Mouse (Mus musculus) CH12.LX (cell line): Measurements from ENCODE around the gene Nlrp9b. TPM values are rescaled to one million over a fixed set of nuclear protein-coding genes. Genes with fewer than 3 reads are reported as not detected.
"Not testable (repeated sequence)": the region's sequence is repeated elsewhere in the genome, so short reads cannot be mapped to it uniquely, and the experiment has no call there.

ENCODE experiments used
- DNase-seq: peaks from one replicate; pipeline ENCODE4 v3.0.0-alpha.2; 2013; ENCODE audit errors: extremely low read depth
- H3K27ac ChIP-seq: 2 replicates; pipeline ENCODE4 v1.5.1; 2012; ENCODE audit warnings: low read depth, mild to moderate bottlenecking, control low read depth, moderate library complexity; ENCODE audit not compliant: insufficient read depth
- H3K27me3 ChIP-seq: replicated peaks from 2 replicates; pipeline ENCODE3; 2012; ENCODE audit warnings: inconsistent platforms
- H3K36me3 ChIP-seq, 2 experiments: replicated peaks in 1 of 2; 2 replicates each; pipeline versions ENCODE3 to v1.6.1; 2012; ENCODE audit warnings: inconsistent platforms in 1 of 2, low read length in 1 of 2, mild to moderate bottlenecking in 1 of 2, mixed read lengths in 1 of 2, moderate library complexity in 1 of 2; ENCODE audit not compliant: control insufficient read depth in 1 of 2, insufficient read depth in 1 of 2
- H3K4me1 ChIP-seq, 2 experiments: 2 replicates each; pipeline ENCODE4 v1.6.1; 2012; ENCODE audit warnings: inconsistent platforms in 1 of 2, moderate library complexity in 1 of 2; ENCODE audit not compliant: insufficient read depth in 2 of 2, control insufficient read depth in 1 of 2
- H3K4me2 ChIP-seq: 2 replicates; pipeline ENCODE4 v1.6.1; 2012; ENCODE audit warnings: low read depth, mild to moderate bottlenecking, control low read depth; ENCODE audit not compliant: poor library complexity, insufficient read depth, severe bottlenecking
- H3K4me3 ChIP-seq, 3 experiments: fragments of 150-350 bp in 1 of 3; sonication (generic) in 1 of 3; replicated peaks in 1 of 3; 2 replicates each; pipeline versions ENCODE3 to v1.5.1; 2011 to 2012; ENCODE audit warnings: low read depth in 2 of 3, low read length in 2 of 3, mild to moderate bottlenecking in 2 of 3, moderate library complexity in 2 of 3, control low read depth in 1 of 3, improper control_type of control experiment in 1 of 3, inconsistent platforms in 1 of 3, mixed read lengths in 1 of 3; ENCODE audit not compliant: poor library complexity in 1 of 3
- H3K79me2 ChIP-seq: replicated peaks from 2 replicates; pipeline ENCODE4 v1.6.1; 2012; ENCODE audit warnings: mild to moderate bottlenecking, moderate library complexity; ENCODE audit not compliant: control insufficient read depth, poor library complexity, insufficient read depth, severe bottlenecking; ENCODE audit errors: extremely low read depth
- H3K9ac ChIP-seq: 2 replicates; pipeline ENCODE4 v1.6.1; 2012; ENCODE audit warnings: low read depth, mild to moderate bottlenecking, control low read depth, moderate library complexity; ENCODE audit not compliant: insufficient read depth
- H3K9me3 ChIP-seq: replicated peaks from 2 replicates; pipeline ENCODE3; 2012; ENCODE audit warnings: low read length, inconsistent platforms, mixed read lengths
- BHLHE40 ChIP-seq: IDR thresholded peaks from 2 replicates; pipeline ENCODE4 v1.6.1; 2011; ENCODE audit warnings: mild to moderate bottlenecking, low read depth, low read length, improper control_type of control experiment
- CHD2 ChIP-seq: IDR thresholded peaks from 2 replicates; pipeline ENCODE4 v1.6.1; 2011; ENCODE audit warnings: low read length, improper control_type of control experiment
- CTCF ChIP-seq, 2 experiments: IDR thresholded peaks in 1 of 2; conservative IDR thresholded peaks in 1 of 2; 2 replicates each; pipeline ENCODE4 v1.5.1; 2011 to 2012; ENCODE audit warnings: low read depth in 2 of 2, low read length in 2 of 2, improper control_type of control experiment in 1 of 2, inconsistent platforms in 1 of 2, mild to moderate bottlenecking in 1 of 2, moderate library complexity in 1 of 2
- ETS1 ChIP-seq: conservative IDR thresholded peaks from 2 replicates; pipeline ENCODE4 v1.6.1; 2012; ENCODE audit warnings: low read depth, mild to moderate bottlenecking, inconsistent platforms, low read length, improper control_type of control experiment, moderate library complexity
- GABPA ChIP-seq: IDR thresholded peaks from 2 replicates; pipeline ENCODE4 v1.6.1; 2012; ENCODE audit warnings: low read depth, low read length, improper control_type of control experiment, inconsistent platforms; ENCODE audit not compliant: insufficient replicate concordance
- IRF4 ChIP-seq: IDR thresholded peaks from 2 replicates; pipeline ENCODE4 v1.6.1; 2014; ENCODE audit warnings: low read depth, mild to moderate bottlenecking, inconsistent platforms, low read length, improper control_type of control experiment
- JUN ChIP-seq: IDR thresholded peaks from 2 replicates; pipeline ENCODE4 v1.6.1; 2011; ENCODE audit warnings: low read depth, mild to moderate bottlenecking, low read length, improper control_type of control experiment, moderate library complexity; ENCODE audit not compliant: insufficient read depth
- MAFK ChIP-seq: IDR thresholded peaks from 2 replicates; pipeline ENCODE4 v1.6.1; 2011; ENCODE audit warnings: low read length, improper control_type of control experiment; ENCODE audit not compliant: insufficient replicate concordance
- MAZ ChIP-seq: IDR thresholded peaks from 2 replicates; pipeline ENCODE4 v1.6.1; 2012; ENCODE audit warnings: low read depth, mild to moderate bottlenecking, inconsistent platforms, low read length, improper control_type of control experiment, moderate library complexity
- MEF2A ChIP-seq: IDR thresholded peaks from 2 replicates; pipeline ENCODE4 v1.6.1; 2014; ENCODE audit warnings: low read depth, mild to moderate bottlenecking, inconsistent platforms, low read length, improper control_type of control experiment, borderline replicate concordance
- NRF1 ChIP-seq: IDR thresholded peaks from 2 replicates; pipeline ENCODE4 v1.6.1; 2014; ENCODE audit warnings: low read depth, mild to moderate bottlenecking, inconsistent platforms, low read length, improper control_type of control experiment, moderate library complexity
- PAX5 ChIP-seq: IDR thresholded peaks from 2 replicates; pipeline ENCODE4 v1.6.1; 2012; ENCODE audit warnings: low read length, inconsistent platforms, mixed read lengths
- POLR2A ChIP-seq: IDR thresholded peaks from 2 replicates; pipeline ENCODE4 v1.6.1; 2011; ENCODE audit warnings: low read depth, mild to moderate bottlenecking, improper control_type of control experiment, low read length
- RAD21 ChIP-seq: IDR thresholded peaks from 2 replicates; pipeline ENCODE4 v1.6.1; 2011; ENCODE audit warnings: low read depth, mild to moderate bottlenecking, low read length, improper control_type of control experiment, moderate library complexity
- RCOR1 ChIP-seq: conservative IDR thresholded peaks from 2 replicates; pipeline ENCODE4 v1.6.1; 2012; ENCODE audit warnings: low read depth, mild to moderate bottlenecking, inconsistent platforms, low read length, improper control_type of control experiment
- USF2 ChIP-seq: conservative IDR thresholded peaks from 2 replicates; pipeline ENCODE4 v1.6.1; 2011; ENCODE audit warnings: low read depth, low read length, improper control_type of control experiment
- ZKSCAN1 ChIP-seq: IDR thresholded peaks from 2 replicates; pipeline ENCODE4 v1.6.1; 2012; ENCODE audit warnings: low read depth, inconsistent platforms, low read length, improper control_type of control experiment, borderline replicate concordance
- ZNF384 ChIP-seq: IDR thresholded peaks from 2 replicates; pipeline ENCODE4 v1.6.1; 2012; ENCODE audit warnings: low read depth, low read length, improper control_type of control experiment, inconsistent platforms
- dilution Hi-C: fragments of 300-500 bp; cut with MboI; formaldehyde crosslinking; loops from 2 replicates; pipeline ENCODE4 v1.14.3; 2020; ENCODE audit warnings: low sequenced_read_pairs; ENCODE audit not compliant: extremely low pct_unique_long_range_greater_than_20kb, extremely low pct_ligation_motif_present
- in situ Hi-C: fragments of 300-500 bp; cut with MboI; formaldehyde crosslinking; loops from 3 replicates; pipeline ENCODE4 v1.14.3; 2019; ENCODE audit warnings: low sequenced_read_pairs, low pct_ligation_motif_present, low pct_unique_long_range_greater_than_20kb, mixed read lengths
- polyA plus RNA-seq: library from polyadenylated mRNA; unstranded; fragments of >175 nt; gene quantifications from 2 replicates; pipeline ENCODE4 v1.2.1, GENCODE M21; 2012; ENCODE audit warnings: low read depth; ENCODE audit not compliant: insufficient read length
- total RNA-seq, 2 experiments: library from RNA; depleted of rRNA; stranded (reverse); fragments of 300-350 nt in 1 of 2; fragments of >200 nt in 1 of 2; gene quantifications; 2 replicates each; pipeline ENCODE4 v1.2.3; 2012 to 2014

Nlrp9b gene
- total and polyA plus RNA-seq, 3 experiments, result 0.21 to 2.3 (median 1.4) TPM

GRCm38 (mm10) chr7:19969541-19970090, 21.6 kb upstream of the Nlrp9b start:
- Histone ChIP-seq H3K27me3 (peaks cover 35% of the 10 kb centered on the region), H3K36me3 (peaks cover 0 to 41% of the 10 kb centered on the region in 2 experiments), H3K4me3 (no peak overlapping the region), H3K27ac (no peak overlapping the region), H3K4me2 (no peak overlapping the region), H3K79me2 (no peaks in the 10 kb centered on the region), H3K9me3 (peaks cover 15% of the 10 kb centered on the region), H3K9ac (no peak overlapping the region), H3K4me1 (0 out of 4 replicates have a peak, but pooled peaks cover 0 to 4% of the 10 kb centered on the region in 2 experiments)
- peak; percentile 10 for DNase-seq
- in situ Hi-C loops (no loop called here), dilution Hi-C loops (no loop called here)
- no peak for TF ChIP-seq CHD2
- no peak for TF ChIP-seq USF2
- no peak for TF ChIP-seq NRF1
- peak; percentile 25 to 35; a peak in 2 of 4 replicates for TF ChIP-seq CTCF (conservative IDR thresholded peaks at IDR 0.05 in 1 of 2, IDR thresholded peaks at IDR 0.05 in 1 of 2; ENCODE audit: low read depth in 2 of 2, low read length in 2 of 2)
- TF ChIP-seq POLR2A, result no peak
- no peak for TF ChIP-seq GABPA
- peak; percentile 8 for TF ChIP-seq RAD21
- TF ChIP-seq ETS1, result no peak

- H3K27ac ChIP-seq, result no peak overlapping the region
- TF ChIP-seq IRF4, result no peak
- H3K36me3 ChIP-seq, result peaks cover 0 to 46% of the 10 kb centered on the region in 2 experiments
- no peak overlapping the region for H3K4me2 ChIP-seq
- peaks cover 15% of the 10 kb centered on the region for H3K9me3 ChIP-seq
- peaks cover 35% of the 10 kb centered on the region for H3K27me3 ChIP-seq
- no peak for DNase-seq
- no peaks in the 10 kb centered on the region for H3K79me2 ChIP-seq
- in situ Hi-C loops, result no loop called here
- H3K4me3 ChIP-seq, result no peak overlapping the region
- no peak overlapping the region for H3K9ac ChIP-seq
- H3K4me1 ChIP-seq, result no peaks in the 10 kb centered on the region
- dilution Hi-C loops, result no loop called here
Measured at GRCm38 (mm10) chr7:19970196-19970595, 21.1 kb upstream of the Nlrp9b start.

- Histone ChIP-seq H3K27ac (no peak overlapping the region), H3K4me1 (no peaks in the 10 kb centered on the region), H3K79me2 (no peaks in the 10 kb centered on the region), H3K9me3 (peaks cover 15% of the 10 kb centered on the region), H3K36me3 (peaks cover 0 to 47% of the 10 kb centered on the region in 2 experiments), H3K4me3 (no peak overlapping the region), H3K27me3 (peaks cover 31% of the 10 kb centered on the region), H3K9ac (no peak overlapping the region), H3K4me2 (no peak overlapping the region)
- TF ChIP-seq RCOR1 (no peak), PAX5 (no peak), USF2 (no peak), JUN (no peak), MEF2A (no peak), MAFK (no peak), BHLHE40 (no peak), RAD21 (no peak), GABPA (no peak), MAZ (no peak), ZNF384 (no peak), ZKSCAN1 (no peak)
- in situ Hi-C loops, result no loop called here
- dilution Hi-C loops, result no loop called here
- DNase-seq, result no peak
Measured at GRCm38 (mm10) chr7:19971516-19971915, 19.7 kb upstream of the Nlrp9b start.

- H3K27ac ChIP-seq, dilution Hi-C loops, H3K9ac ChIP-seq, H3K4me3 ChIP-seq, DNase-seq, H3K4me1 ChIP-seq, H3K4me2 ChIP-seq, H3K36me3 ChIP-seq, in situ Hi-C loops, H3K79me2 ChIP-seq, H3K9me3 ChIP-seq: not testable (repeated sequence)
- H3K27me3 ChIP-seq, result peaks cover 12% of the 10 kb centered on the region
Measured at GRCm38 (mm10) chr7:19996721-19997120, 5.5 kb downstream of the Nlrp9b start.
